Mouse (Mus musculus) common myeloid progenitor, adult 5-6 weeks (primary cell): ENCODE measurements around the gene B9d2. TPM values are rescaled to one million over a fixed set of nuclear protein-coding genes. Genes with fewer than 3 reads are reported as not detected.

Experiments used
- ATAC-seq: replicated peaks from 2 replicates; pipeline ENCODE4 v1.8.0; 2016; ENCODE audit warnings: low read depth, mild to moderate bottlenecking, moderate TSS enrichment, inconsistent platforms; ENCODE audit not compliant: poor library complexity, severe bottlenecking
- total RNA-seq: library from RNA; stranded (forward); fragments of 200-1000, 187-1606 nt; gene quantifications from 2 replicates; pipeline ENCODE4 v1.2.3, GENCODE M21; 2017

B9d2 gene
- total RNA-seq, 1 experiment from 2014 or later = 39.3 TPM

DNA sequence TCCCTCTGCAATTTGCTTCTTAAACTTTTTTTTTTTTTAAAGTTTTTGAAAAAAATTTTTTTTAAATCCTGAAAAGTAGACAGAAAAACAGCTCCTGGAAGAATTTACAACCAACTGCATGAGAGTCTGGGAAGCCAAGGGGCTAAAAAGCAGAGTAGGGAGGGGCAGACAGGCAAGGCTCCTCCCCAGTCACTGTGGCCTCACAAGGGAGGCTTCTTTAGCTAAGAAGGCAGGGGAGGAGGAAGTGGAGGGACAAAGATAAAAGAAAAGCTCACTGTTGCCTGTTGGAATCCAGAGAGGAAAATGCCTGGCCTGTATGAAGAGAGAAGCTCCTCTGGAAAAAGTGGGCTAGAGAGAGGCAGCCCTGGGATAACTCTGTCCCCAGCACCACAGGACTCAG, 41.2 kb downstream of the B9d2 start:
- peak; percentile 17; the same call in 1 of the 2 replicates for ATAC-seq

DNA sequence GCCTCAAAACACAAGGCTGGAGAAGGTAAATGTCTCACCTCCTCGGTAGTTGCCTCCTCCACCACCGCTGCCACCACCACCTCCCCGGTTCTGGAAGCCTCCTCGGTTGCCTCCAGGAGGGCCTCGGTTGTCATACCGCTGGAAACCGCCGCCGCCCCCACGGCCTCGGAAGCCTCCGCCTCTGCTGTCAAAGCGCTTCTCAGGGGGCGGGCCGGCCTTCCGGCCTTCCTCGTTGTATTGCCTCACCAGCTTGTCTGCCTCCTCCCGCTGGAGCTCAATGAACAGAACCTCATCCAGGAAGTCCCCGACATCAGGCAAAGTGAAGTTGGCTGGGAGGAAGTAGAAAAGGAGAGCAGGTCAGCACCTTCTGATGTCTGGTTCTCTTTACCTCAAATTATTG, 45.3 kb downstream of the B9d2 start:
- no peak for ATAC-seq

DNA sequence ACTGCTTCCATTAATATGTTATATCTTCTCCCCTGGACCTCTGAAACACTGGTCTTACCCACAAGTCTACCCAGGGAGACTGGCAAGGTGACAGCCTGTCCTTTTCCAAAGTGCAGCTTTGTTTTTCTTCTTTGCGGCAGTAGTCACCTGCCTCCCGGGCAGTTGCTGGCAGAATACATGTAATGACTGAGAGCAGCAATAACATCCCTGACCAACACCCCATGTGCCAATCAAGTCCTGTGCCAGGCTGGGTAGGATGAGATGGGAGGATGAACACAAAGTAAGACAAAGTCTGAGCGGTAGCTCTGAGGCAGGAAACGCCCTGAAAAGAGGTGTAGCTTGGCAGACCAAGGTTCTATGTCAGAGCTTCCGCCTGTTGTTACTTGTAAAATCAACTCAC, 47.2 kb downstream of the B9d2 start:
- ATAC-seq = no peak

DNA sequence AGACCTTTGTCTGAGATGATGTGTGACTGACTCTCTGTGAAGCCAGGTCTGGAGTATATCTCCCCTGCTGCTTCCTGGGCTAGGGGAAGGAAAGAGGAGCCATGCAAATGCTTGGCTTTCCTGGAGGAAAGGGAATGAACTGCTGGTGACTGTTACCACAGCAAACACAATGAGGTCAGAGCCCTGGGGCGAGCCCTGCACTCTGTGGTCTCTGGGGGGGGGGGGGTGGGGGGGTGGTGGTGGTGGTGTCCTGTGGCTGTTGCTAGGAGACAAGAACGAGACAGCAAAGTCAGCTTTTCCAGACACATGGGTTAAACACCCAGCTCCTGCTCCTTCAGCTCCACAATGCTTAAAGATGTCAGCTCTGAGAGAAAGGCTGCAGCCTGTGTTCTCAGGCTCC, 48.8 kb downstream of the B9d2 start:
- peak; percentile 58 for ATAC-seq

DNA sequence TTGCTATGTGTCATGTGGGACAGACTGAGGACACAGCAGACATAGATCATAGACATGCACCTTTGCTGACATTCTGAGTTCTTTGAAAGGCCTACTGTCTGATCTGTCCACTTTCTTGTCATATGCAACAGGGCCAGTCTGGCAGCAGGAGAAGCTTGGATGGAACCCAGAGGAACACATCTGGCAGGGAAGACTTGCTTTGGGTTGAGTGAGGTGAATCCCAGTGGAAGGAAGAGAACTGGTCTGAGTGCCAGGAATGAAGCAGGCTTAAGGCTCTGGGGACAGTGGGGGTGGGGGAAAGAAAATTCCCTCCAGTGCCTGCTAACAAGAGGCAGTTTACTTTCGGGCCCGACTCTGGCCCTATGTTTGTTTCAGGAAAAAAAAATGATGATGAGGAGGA, 49.3 kb downstream of the B9d2 start:
- no peak for ATAC-seq

DNA sequence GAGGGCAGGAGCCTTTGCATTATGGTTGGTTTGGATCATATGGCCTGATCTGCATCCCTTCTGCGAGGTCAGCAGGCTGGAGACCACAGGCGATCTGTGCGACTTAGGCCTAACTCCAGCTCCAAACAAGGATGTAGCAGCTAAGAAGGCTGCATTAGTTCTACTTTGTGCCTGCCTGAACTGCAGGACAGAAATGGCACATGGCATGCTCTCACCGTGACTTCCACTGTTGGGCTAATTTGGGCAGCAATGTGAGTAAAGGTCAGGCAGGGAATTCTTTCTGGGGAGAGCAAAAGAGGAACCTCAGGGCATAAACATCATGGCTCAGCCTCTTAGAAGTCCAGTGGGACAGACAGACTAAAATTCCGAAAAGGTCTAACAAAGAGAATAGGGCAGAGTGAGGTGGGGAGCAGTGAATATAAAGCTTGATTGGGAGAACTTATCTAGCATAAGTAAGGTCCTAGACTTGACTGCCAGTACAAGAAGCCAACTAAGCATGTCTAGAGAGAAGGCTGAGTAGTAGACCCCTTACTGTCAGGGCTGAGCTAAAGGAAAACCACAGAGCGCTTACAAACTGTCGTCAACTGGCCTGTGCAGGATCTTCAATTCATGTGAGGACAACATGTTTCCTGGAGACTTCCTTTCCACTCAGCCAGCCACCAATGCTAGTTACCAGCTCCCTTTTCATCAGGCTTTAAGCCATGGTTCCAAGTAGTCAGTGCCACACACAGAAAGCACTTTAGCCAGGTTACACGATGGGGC, 50.9 kb downstream of the B9d2 start:
- ATAC-seq = peak; percentile 59

DNA sequence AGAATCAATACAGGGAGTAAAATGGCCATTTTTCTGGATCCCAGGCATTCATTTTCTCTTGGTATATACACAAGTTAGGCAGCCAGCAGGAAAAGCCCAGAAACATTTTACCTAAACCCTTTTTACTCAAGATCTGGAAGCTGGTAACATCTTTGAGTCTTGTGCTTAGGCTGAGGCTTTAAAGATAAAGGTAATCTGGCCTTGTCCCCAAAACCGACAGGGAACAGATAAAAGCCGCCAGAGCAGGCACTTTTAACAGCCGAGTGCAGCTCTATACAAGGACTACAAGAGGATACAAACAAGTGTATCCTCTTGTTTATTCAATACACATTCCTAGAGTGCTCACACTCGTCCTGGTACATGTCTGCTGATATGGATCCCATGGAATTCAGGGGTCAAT, 54.4 kb downstream of the B9d2 start:
- ATAC-seq = no peak

Other genes with a start within 250 kb of the B9d2 start
- gene Ceacam1, start 203.2 kb upstream of the B9d2 start, total RNA-seq = 4.4 and 6.9 TPM in 2 replicates
- not detected in 2 replicates for gene Ceacam2, start 140.9 kb upstream of the B9d2 start, total RNA-seq
- not detected in 2 replicates for gene Erich4, start 64.9 kb upstream of the B9d2 start, total RNA-seq
- gene Dmac2, start 61.4 kb upstream of the B9d2 start, total RNA-seq = 37.2 and 42.5 TPM in 2 replicates
- gene B3gnt8, start 54.1 kb upstream of the B9d2 start, total RNA-seq = 3.4 and 4.2 TPM in 2 replicates
- 41.1 and 43.8 TPM in 2 replicates for gene Bckdha, start 21.8 kb upstream of the B9d2 start, total RNA-seq
- gene Exosc5, start 21.6 kb upstream of the B9d2 start, total RNA-seq = 55.1 and 57.4 TPM in 2 replicates
- 0.46 and 0.87 TPM in 2 replicates for gene Tmem91, start 5.6 kb upstream of the B9d2 start, total RNA-seq
- 47.9 and 84.6 TPM in 2 replicates for gene Tgfb1, start 6.2 kb downstream of the B9d2 start, total RNA-seq
- gene Ccdc97, start 38.3 kb downstream of the B9d2 start, total RNA-seq = 11.9 and 17.5 TPM in 2 replicates
- gene Hnrnpul1, start 74.0 kb downstream of the B9d2 start, total RNA-seq = 128 and 173 TPM in 2 replicates
- gene Axl, start 107.9 kb downstream of the B9d2 start, total RNA-seq = 0.96 and 4.0 TPM in 2 replicates
- gene Cyp2s1, start 136.1 kb downstream of the B9d2 start, total RNA-seq = 0.27 and 0.29 TPM in 2 replicates
- not detected in 2 replicates for gene Cyp2b10, start 216.8 kb downstream of the B9d2 start, total RNA-seq